Mouse (Mus musculus) myocyte (in vitro differentiated cells): ENCODE measurements around the gene Prrx2.

Experiments used
- E2F4 ChIP-seq: IDR thresholded peaks from one replicate; pipeline ENCODE4 v1.6.1; 2011; ENCODE audit warnings: mild to moderate bottlenecking, control low read depth, moderate library complexity; ENCODE audit not compliant: insufficient read depth
- MYOD1 ChIP-seq, 3 experiments: IDR thresholded peaks; one replicate each; pipeline ENCODE4 v1.6.1; 2011; ENCODE audit warnings: control low read depth in 2 of 3, low read depth in 2 of 3, mild to moderate bottlenecking in 2 of 3, moderate library complexity in 1 of 3; ENCODE audit not compliant: insufficient read length in 2 of 3, control insufficient read depth in 1 of 3
- REST ChIP-seq: IDR thresholded peaks from one replicate; pipeline ENCODE4 v1.6.1; 2011; ENCODE audit warnings: mild to moderate bottlenecking, control low read depth, moderate library complexity; ENCODE audit not compliant: insufficient read depth, insufficient read length
- USF1 ChIP-seq: IDR thresholded peaks from one replicate; pipeline ENCODE4 v1.6.1; 2011; ENCODE audit warnings: low read depth, mild to moderate bottlenecking, control low read depth, moderate library complexity

GRCm38 (mm10) chr2:30864968-30865381, 30.2 kb downstream of the Prrx2 start:
- TF ChIP-seq REST (no peak), MYOD1 (IDR thresholded peaks at IDR 0.05; ENCODE audit: control insufficient read depth in 1 of 3, insufficient read length in 2 of 3, low read depth in 2 of 3) (no peak), E2F4 (no peak), USF1 (no peak)
